Mouse (Mus musculus) embryonic facial prominence, embryonic 15.5 days (tissue): ENCODE measurements at regions not wholly inside any gene's neighbourhood (a gene's known extent, or its start where the extent isn't known, plus 50 kb on each side); places are given as distances from the start of the nearest gene placed in this dataset.

Experiments used
- ATAC-seq: fragments of 200-750 bp; cut with Nextera tagmentation; 2 replicates; pipeline ENCODE4 v1.8.0; 2017; ENCODE audit warnings: low read depth, moderate TSS enrichment; ENCODE audit not compliant: insufficient number of reproducible peaks, low FRiP score, low TSS enrichment
- H3K27ac ChIP-seq: fragments of 300-500 bp; sonication (generic); replicated peaks from 2 replicates; pipeline ENCODE4 v1.5.1; 2015; ENCODE audit warnings: mild to moderate bottlenecking, inconsistent platforms
- H3K27me3 ChIP-seq: fragments of 300-500 bp; sonication (generic); 2 replicates; pipeline ENCODE4 v1.6.1; 2015; ENCODE audit warnings: inconsistent platforms
- H3K36me3 ChIP-seq: fragments of 300-500 bp; sonication (generic); 2 replicates; pipeline ENCODE4 v1.6.1; 2015; ENCODE audit warnings: mild to moderate bottlenecking, inconsistent platforms
- H3K4me1 ChIP-seq: fragments of 300-500 bp; sonication (generic); 2 replicates; pipeline ENCODE4 v1.6.1; 2015; ENCODE audit warnings: inconsistent platforms
- H3K4me2 ChIP-seq: fragments of 300-500 bp; sonication (generic); replicated peaks from 2 replicates; pipeline ENCODE4 v1.6.1; 2015; ENCODE audit warnings: mild to moderate bottlenecking, inconsistent platforms
- H3K4me3 ChIP-seq: fragments of 300-500 bp; sonication (generic); replicated peaks from 2 replicates; pipeline ENCODE4 v1.5.1; 2015; ENCODE audit warnings: mild to moderate bottlenecking, inconsistent platforms
- H3K9ac ChIP-seq: fragments of 300-500 bp; sonication (generic); 2 replicates; pipeline ENCODE4 v1.6.1; 2015; ENCODE audit warnings: inconsistent platforms
- H3K9me3 ChIP-seq: fragments of 300-500 bp; sonication (generic); replicated peaks from 2 replicates; pipeline ENCODE4 v1.6.1; 2016; ENCODE audit warnings: inconsistent platforms
- WGBS: fragments of 180-500 bp; shearing (Covaris S2); methylation state at CpG from one replicate; pipeline ENCODE4 v1.1.7; 2015; 5-methylcytosine and 5-hydroxymethylcytosine counted together

DNA sequence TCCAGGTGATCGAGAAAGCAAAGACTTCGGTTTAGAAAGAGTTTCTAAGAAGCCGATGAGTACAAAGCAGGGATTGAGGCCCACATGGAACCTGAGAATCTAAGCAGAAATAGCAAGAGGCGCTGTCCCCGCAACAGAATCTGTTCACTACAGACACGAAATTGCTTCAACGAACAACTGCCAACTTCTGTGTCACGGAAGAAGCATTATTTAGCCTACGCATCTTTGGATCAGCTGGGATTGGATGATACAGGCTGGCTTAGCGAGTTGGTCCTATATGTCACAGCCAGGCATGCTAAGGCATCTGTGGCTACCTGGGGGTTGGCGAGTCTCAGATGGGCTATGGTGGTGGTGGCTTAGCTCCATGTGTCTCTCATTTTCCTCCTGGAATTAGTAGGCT, 269.1 kb downstream of the CK137956 start:
- Histone ChIP-seq H3K9ac (no peak overlapping the region), H3K9me3 (no peaks in the 10 kb centered on the region), H3K4me3 (no peak overlapping the region), H3K36me3 (no peaks in the 10 kb centered on the region), H3K27me3 (no peaks in the 10 kb centered on the region), H3K4me1 (no peaks in the 10 kb centered on the region), H3K27ac (no peak overlapping the region), H3K4me2 (no peak overlapping the region)
- WGBS, result 83% methylated on average over 11 of the region's 11 CpGs
- ATAC-seq, result no peak

GRCm38 (mm10) chr4:127689986-127690385, 280.8 kb downstream of the CK137956 start:
- WGBS, result 61% methylated on average over 4 of the region's 4 CpGs
- Histone ChIP-seq H3K4me2 (no peak overlapping the region), H3K27ac (no peak overlapping the region), H3K27me3 (no peaks in the 10 kb centered on the region), H3K9ac (no peak overlapping the region), H3K36me3 (no peaks in the 10 kb centered on the region), H3K9me3 (no peaks in the 10 kb centered on the region), H3K4me1 (no peaks in the 10 kb centered on the region), H3K4me3 (no peak overlapping the region)
- no peak for ATAC-seq

DNA sequence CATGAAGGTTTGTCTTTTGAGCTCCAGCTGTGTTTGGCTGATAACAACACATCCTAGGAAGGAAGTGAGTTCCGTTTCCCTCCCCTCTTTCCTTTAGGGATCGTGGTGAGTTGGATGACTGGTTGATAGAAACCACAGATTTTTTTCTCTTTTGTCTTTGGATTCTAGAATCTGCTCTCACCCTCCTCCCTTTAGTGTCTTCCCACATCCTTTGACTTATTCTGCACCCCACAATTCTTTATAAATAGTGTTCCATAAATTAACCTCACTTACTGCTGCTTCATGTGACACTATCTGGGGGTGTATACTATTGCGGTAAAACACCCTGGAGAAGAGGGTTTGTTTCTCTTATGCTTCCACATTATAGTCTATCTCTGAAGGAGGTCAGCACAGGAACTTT, 285.7 kb downstream of the CK137956 start:
- no peaks in the 10 kb centered on the region for H3K36me3 ChIP-seq
- H3K9me3 ChIP-seq, result no peaks in the 10 kb centered on the region
- no peak overlapping the region for H3K9ac ChIP-seq
- ATAC-seq, result no peak
- 63% methylated on average over 3 of the region's 3 CpGs for WGBS
- no peak overlapping the region for H3K27ac ChIP-seq
- H3K4me3 ChIP-seq, result no peak overlapping the region
- H3K27me3 ChIP-seq, result no peaks in the 10 kb centered on the region
- no peak overlapping the region for H3K4me2 ChIP-seq
- H3K4me1 ChIP-seq, result no peaks in the 10 kb centered on the region

DNA sequence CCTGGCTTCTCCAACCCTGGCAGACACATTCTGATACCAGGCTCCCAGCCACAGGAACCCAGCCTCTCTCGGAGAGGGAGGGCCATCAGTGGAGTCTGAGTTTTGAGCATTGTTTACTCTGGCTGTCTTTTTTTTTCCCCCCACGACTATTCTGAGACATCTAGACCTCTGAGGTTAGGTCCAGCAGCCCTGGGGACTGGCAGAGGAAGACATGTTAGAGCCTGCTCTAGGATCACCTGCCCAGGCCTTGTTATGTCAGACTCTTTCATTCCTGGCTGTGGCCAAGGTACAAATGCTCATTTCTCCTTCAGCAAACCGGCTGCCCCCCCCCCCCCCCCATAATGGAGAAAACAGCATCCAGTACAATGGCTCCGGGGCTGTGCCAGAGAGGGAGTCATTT, 291.4 kb downstream of the CK137956 start:
- no peaks in the 10 kb centered on the region for H3K4me1 ChIP-seq
- WGBS, result 11% methylated on average over 4 of the region's 4 CpGs
- H3K9ac ChIP-seq, result no peak overlapping the region
- no peak overlapping the region for H3K27ac ChIP-seq
- H3K4me3 ChIP-seq, result no peak overlapping the region
- no peak for ATAC-seq
- no peaks in the 10 kb centered on the region for H3K36me3 ChIP-seq
- H3K9me3 ChIP-seq, result no peaks in the 10 kb centered on the region
- H3K4me2 ChIP-seq, result no peak overlapping the region
- no peaks in the 10 kb centered on the region for H3K27me3 ChIP-seq

DNA sequence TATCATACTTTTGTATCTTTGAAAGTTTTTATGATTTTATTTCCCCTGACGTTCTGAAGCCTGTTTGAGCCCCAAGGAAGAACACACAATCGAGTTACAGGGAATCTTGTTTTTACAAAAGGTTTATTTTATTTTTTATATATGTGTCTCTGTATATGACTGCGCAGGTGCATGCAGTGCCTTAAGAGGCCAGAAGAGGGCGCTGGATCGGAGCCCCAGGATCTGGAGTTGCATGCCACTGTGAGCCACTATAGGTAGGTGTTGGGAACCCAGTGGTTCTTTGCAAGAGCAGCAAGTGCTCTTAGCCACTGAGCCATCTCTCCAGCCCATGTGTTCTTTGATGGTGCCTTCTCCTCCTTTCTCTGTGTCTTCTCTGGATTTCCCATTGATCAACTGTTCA, 292.3 kb downstream of the CK137956 start:
- no peak for ATAC-seq
- 60% methylated on average over 5 of the region's 5 CpGs for WGBS
- no peak overlapping the region for H3K4me2 ChIP-seq

DNA sequence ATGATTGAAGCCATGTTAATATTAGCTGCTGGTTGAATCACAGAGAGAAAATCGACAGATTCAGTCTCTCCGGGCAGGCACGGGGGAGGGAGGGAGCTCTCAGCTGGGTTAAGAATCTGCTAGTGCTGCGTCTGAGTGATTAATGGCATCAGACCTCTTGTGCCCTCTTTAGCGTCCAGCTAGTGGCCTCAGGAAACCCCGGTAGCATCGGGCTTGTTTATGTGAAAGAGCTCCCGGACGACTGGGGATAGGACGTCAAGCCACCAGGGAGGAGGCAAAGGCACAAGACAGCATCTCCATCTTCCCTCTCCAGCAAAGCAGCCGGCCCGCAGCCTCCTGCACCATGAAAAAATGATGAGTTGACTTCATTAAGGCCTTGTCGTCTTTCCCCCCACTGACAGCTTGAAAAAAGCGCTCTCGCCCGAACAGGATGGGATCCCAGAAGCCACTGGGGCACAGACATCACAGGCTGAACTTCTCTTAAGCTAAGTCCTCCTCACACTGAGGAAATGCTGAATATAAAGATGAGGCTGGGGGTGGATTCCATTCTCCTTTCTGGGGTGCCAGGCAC, 294.9 kb downstream of the CK137956 start:
- no peak overlapping the region for H3K4me2 ChIP-seq
- ATAC-seq, result no peak
- no peaks in the 10 kb centered on the region for H3K27me3 ChIP-seq
- no peaks in the 10 kb centered on the region for H3K9me3 ChIP-seq
- H3K4me3 ChIP-seq, result no peak overlapping the region
- H3K27ac ChIP-seq, result no peak overlapping the region
- WGBS, result 51% methylated on average over 16 of the region's 16 CpGs
- H3K4me1 ChIP-seq, result no peaks in the 10 kb centered on the region
- no peak overlapping the region for H3K9ac ChIP-seq
- no peaks in the 10 kb centered on the region for H3K36me3 ChIP-seq

More for the DNA sequence above, 292.3 kb downstream of the CK137956 start:
- no peak overlapping the region for H3K9ac ChIP-seq
- no peaks in the 10 kb centered on the region for H3K4me1 ChIP-seq
- H3K27ac ChIP-seq, result no peak overlapping the region
- no peak overlapping the region for H3K4me3 ChIP-seq
- H3K27me3 ChIP-seq, result no peaks in the 10 kb centered on the region
- no peaks in the 10 kb centered on the region for H3K9me3 ChIP-seq
- H3K36me3 ChIP-seq, result no peaks in the 10 kb centered on the region

- H3K36me3 ChIP-seq, result no peaks in the 10 kb centered on the region
- H3K27me3 ChIP-seq, result no peaks in the 10 kb centered on the region
- WGBS, result 97% methylated on average over 1 of the region's 1 CpGs
- H3K4me2 ChIP-seq, result no peak overlapping the region
- no peak for ATAC-seq
- H3K9me3 ChIP-seq, result no peaks in the 10 kb centered on the region
- H3K27ac ChIP-seq, result no peak overlapping the region
- H3K9ac ChIP-seq, result no peak overlapping the region
- no peak overlapping the region for H3K4me3 ChIP-seq
- H3K4me1 ChIP-seq, result no peaks in the 10 kb centered on the region
Observed at GRCm38 (mm10) chr4:127659950-127660349, 302.0 kb upstream of the Gjb5 start.

DNA sequence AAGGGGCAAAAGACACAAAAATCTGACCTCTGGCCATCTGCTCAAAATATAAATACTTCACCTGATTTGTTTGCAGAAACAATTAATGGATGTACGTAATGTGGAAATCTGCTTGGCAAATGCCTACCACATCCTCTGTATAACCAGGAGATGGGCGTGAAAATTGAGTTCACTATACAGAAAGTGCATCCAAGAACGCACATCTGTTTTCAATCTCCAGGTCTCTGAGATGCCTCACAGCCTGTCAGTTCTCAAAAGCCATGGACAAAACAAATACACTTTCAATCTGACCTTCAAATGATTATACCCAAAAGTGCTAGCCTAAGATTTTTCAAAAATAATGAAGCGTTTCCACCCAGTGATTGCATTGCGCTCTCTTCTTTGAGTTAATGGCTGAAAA, 293.6 kb upstream of the Gjb5 start:
- Histone ChIP-seq H3K4me3 (no peak overlapping the region), H3K9ac (no peak overlapping the region), H3K36me3 (no peaks in the 10 kb centered on the region), H3K4me1 (peaks cover 6% of the 10 kb centered on the region; the same call in 1 of the 2 replicates), H3K27ac (no peak overlapping the region), H3K4me2 (no peak overlapping the region), H3K9me3 (no peaks in the 10 kb centered on the region), H3K27me3 (no peaks in the 10 kb centered on the region)
- no peak for ATAC-seq
- 40% methylated on average over 5 of the region's 5 CpGs for WGBS

- H3K27ac ChIP-seq, result no peak overlapping the region
- WGBS, result 62% methylated on average over 5 of the region's 5 CpGs
Observed at GRCm38 (mm10) chr4:127648011-127648410, 290.0 kb upstream of the Gjb5 start.

GRCm38 (mm10) chr4:127647189-127647588, 289.2 kb upstream of the Gjb5 start:
- H3K36me3 ChIP-seq, result no peaks in the 10 kb centered on the region
- 37% methylated on average over 8 of the region's 8 CpGs for WGBS
- H3K27me3 ChIP-seq, result no peaks in the 10 kb centered on the region
- no peak overlapping the region for H3K4me2 ChIP-seq
- no peaks in the 10 kb centered on the region for H3K9me3 ChIP-seq
- H3K9ac ChIP-seq, result no peak overlapping the region
- peaks cover 6% of the 10 kb centered on the region; the same call in 1 of the 2 replicates for H3K4me1 ChIP-seq
- no peak overlapping the region for H3K4me3 ChIP-seq
- H3K27ac ChIP-seq, result no peak overlapping the region
- peak; percentile 69 for ATAC-seq

More at GRCm38 (mm10) chr4:127648011-127648410, 290.0 kb upstream of the Gjb5 start:
- H3K9ac ChIP-seq, result no peak overlapping the region
- H3K27me3 ChIP-seq, result no peaks in the 10 kb centered on the region
- peaks cover 6% of the 10 kb centered on the region; the same call in 1 of the 2 replicates for H3K4me1 ChIP-seq
- H3K9me3 ChIP-seq, result no peaks in the 10 kb centered on the region
- no peaks in the 10 kb centered on the region for H3K36me3 ChIP-seq
- no peak for ATAC-seq
- H3K4me2 ChIP-seq, result no peak overlapping the region
- no peak overlapping the region for H3K4me3 ChIP-seq

GRCm38 (mm10) chr4:127640251-127641085, 282.5 kb upstream of the Gjb5 start:
- no peaks in the 10 kb centered on the region for H3K36me3 ChIP-seq
- no peak overlapping the region for H3K9ac ChIP-seq
- peaks cover 6% of the 10 kb centered on the region; the same call in 1 of the 2 replicates for H3K4me1 ChIP-seq
- no peak for ATAC-seq
- H3K4me3 ChIP-seq, result no peak overlapping the region
- H3K27ac ChIP-seq, result no peak overlapping the region
- H3K4me2 ChIP-seq, result no peak overlapping the region
- WGBS, result 49% methylated on average over 14 of the region's 14 CpGs
- H3K27me3 ChIP-seq, result no peaks in the 10 kb centered on the region
- H3K9me3 ChIP-seq, result no peaks in the 10 kb centered on the region
